Mouse (Mus musculus): ENCODE data around the gene Cyp4f17. TPM values are rescaled to one million over a fixed set of nuclear protein-coding genes. Genes with fewer than 3 reads are reported as not detected.
A peak's percentile ranks its signal among the peaks of the same experiment; 100 is the strongest.
"Not testable (repeated sequence)": the region's sequence is repeated elsewhere in the genome, so short reads cannot be mapped to it uniquely, and the experiment has no call there.

Gene Cyp4f17
- 1 to 10 TPM; 4.6 to 5.0 TPM for total RNA-seq (2021)

DNA sequence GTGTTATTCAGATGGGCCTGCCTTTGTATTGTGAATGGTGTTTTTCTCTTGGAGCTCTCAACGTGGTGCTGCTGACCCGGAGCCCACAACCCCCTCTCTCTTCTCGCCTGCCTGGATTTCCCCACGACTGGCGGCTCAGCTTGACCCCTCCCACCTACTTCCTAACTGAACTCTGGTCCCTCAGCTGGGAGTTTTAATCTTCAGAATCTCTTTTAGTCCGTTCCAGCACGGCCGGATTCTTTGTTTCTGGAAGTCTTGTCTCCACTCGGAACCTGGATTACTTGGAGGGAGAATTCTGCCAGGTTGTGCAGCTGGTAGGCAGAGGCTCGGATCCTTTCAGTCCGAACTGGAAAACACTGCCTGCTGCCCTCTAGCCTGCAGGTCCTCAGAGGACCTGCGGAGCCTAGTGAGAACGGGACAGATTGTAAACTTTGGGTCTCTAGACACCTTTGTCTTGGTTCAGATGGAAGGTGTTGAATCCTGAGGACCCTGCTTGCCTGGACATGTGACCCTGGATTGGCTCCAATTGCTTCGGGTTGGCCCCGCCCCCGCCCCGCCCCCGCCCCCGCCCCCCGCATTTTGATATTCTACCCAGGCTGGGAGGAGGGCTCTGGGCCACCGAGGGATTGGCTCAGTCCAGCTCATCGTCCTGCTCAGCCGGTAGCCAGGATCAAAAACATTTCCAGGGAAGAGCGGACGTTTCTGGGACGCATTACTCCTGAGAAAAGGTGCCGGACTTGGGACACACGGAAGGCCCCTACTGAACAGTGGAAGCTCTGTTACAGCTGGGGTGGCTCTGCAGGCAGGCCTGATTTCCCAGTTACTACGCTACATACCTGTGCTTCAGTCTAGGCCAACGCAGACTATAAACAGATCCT is at the start of gene Cyp4f17:
Cyp4f17 (plus strand) TSS at position 200 of the 878 bp plus-strand sequence.
- DNase-seq, result no peak

GRCm38 (mm10) chr17:32468494-32468893 is 37.4 kb upstream of the Cyp4f17 start:
- no peak for DNase-seq

DNA sequence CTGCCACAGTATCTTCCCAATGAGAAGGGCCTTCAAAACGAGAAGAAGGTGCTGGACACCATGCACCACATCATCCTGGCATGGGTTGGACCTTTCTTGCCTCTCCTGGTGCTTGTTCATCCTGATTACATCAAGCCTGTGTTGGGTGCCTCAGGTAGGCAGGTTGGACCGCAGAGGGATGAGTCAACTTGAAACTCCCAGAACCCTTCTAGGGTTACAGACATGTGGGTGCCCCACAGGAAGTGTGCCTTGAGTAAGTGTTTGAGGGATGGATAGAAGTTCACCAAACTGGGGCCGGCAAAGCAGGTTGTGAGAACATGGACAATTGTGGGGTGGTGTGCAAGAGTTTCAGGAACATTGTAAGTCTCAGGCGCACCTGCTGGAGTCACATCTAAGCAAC is 35.1 kb upstream of the Cyp4f17 start:
- DNase-seq, result no peak

DNA sequence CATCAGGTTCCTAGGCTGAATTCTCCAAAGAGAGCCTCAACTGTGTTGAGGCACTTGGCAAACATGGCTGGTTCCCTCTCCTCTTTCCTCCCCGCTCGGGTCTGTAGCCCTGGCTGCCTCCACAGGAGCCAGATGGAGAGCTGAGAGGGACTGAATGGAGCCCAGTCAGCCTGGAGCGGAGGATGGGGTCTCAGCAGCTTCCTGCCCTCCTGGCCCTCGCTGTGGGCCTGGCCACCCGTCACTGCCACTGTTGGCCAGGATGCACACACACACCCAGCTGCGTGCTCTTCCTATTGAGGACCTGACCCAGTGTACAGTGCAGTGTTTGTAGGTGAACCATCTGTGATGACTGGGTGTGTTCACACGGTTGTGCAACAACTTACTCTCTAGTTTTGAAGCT is 33.7 kb upstream of the Cyp4f17 start:
- peak; percentile 31 to 45 for DNase-seq

DNA sequence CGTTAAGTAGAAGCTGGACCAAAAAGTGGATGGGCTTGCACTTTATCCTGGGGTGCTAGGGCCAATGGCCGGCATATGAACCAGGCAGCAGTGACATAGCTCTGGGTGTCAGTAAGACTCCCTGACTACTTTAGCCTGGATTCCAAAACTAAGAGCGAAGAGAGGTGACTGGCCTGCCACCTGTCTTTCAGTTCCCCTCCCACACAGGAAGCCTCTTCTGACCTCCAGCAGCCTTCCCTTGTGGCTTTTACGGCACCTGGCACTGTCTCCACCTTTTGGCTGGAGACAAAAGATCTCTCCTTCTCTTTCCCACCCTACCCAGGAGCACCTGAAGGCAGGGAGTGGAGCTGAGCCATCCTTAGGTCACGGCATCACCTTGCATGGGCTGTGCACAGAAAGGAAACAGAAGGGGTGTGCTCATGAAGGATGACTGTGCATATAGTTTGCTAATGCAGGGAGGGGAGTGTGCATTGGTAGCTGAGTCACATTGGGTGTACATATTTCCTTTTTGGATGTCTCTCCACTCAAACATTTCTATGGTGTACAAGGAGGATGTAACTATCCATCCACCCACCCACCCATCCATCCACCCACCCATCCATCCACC is 30.8 kb upstream of the Cyp4f17 start:
- DNase-seq, result no peak

GRCm38 (mm10) chr17:32477204-32477603 is 28.6 kb upstream of the Cyp4f17 start:
- DNase-seq, result no peak

- DNase-seq, result no peak
These were observed 27.1 kb upstream of the Cyp4f17 start for GRCm38 (mm10) chr17:32478727-32479126.

DNA sequence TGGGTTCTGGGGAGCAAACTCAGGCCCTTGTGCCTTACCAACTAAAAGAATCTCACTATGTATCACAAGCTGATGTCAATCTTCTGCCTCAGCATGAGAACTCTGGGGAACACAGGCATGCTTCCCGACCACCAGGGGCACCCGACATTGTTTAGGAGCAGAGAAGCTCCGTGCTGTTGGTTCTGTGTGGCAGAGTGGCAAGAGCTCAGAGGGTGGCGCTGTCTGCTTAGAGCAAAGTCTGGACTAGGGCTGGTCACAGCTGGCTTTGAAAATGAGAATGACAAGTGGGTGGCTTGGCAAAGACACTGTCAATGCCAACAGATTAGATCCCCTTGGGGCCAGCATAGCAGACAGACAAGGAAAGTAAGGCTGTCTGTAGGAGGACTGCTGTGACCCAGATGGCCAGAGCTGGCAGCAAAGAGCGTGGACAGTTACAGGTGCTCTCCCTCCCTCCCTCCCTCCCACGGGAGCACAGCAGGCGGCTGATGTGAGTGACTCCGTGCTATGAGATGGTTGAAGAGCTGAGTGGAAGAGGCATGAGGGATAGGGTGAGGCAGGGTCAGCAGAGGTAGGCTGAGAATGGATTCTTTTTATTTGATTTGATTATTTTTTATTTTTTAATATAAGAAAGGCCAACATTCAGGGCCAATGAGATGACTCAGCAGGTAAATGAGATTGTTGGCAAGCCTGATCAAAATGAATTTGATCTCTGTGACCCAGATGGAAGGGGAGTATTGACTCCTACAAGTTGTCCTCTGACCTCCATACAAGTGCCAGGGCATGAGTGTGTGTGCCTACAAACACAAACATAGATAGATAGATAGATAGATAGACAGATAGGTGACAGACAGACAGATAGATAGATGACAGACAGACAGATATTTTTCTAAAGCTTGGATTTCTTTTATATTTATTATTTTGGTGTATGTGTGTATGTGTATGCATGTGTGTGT is 26.0 kb upstream of the Cyp4f17 start:
- no peak for DNase-seq

DNA sequence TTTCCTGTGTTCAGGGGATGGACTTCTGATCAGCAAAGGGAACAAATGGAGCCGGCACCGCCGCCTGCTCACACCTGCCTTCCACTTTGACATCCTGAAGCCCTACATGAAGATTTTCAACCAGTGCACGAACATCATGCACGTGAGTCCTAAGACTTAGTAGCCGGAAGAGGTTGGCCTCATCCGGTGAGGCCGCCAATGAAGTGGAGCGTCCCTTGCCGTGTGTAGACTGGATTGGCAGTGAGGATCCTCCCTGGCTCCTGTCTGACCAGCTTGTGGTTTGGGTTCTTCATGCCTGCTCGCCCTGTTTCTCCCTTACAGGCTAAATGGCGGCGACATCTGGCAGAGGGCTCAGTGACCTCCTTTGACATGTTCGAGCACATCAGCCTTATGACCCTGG is 24.1 kb upstream of the Cyp4f17 start:
- DNase-seq, result no peak

DNA sequence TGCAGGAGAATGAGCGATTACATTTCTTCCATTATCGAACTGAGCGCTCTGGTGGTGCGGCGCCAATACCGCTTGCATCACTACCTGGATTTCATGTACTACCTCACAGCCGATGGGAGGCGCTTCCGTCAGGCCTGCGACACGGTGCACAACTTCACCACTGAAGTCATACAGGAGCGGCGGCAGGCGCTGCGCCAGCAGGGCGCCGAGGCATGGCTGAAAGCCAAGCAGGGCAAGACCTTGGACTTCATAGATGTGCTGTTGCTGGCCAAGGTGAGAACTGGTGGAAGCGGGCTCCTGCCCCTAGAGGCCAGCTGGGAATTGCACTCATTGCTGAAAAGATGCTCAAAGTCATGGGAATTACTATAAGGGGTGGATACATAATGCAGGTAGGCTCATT is 22.6 kb upstream of the Cyp4f17 start:
- peak; percentile 30 to 32 for DNase-seq

DNA sequence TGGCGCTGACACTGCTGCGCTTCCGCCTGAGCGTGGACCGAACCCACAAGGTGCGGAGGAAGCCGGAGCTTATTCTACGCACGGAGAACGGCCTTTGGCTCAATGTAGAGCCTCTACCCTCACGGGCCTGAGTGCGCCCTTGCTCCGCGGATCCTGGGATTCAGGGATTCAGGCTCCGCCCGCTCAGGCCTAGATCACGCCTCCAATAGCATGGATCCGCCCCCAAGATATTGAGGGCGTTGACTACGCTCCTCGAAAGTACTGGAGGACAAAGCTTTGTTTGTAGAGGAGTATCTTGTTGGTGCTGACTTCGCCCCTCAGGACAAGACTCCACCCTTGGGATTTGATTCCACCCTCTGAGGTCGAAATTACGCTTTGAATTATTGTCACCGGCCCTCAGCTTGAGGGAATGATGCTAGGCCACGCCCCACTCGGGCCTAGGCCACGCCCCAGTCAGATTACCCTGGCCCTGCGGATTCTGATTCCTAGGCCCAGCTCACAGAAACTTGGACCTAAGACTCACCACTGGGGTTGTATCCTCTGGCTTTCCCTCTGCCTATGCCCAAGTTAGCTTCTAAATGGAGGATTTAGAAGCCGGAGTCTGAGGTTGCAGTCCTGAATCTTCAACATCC is 13.4 kb upstream of the Cyp4f17 start:
- no peak for DNase-seq

DNA sequence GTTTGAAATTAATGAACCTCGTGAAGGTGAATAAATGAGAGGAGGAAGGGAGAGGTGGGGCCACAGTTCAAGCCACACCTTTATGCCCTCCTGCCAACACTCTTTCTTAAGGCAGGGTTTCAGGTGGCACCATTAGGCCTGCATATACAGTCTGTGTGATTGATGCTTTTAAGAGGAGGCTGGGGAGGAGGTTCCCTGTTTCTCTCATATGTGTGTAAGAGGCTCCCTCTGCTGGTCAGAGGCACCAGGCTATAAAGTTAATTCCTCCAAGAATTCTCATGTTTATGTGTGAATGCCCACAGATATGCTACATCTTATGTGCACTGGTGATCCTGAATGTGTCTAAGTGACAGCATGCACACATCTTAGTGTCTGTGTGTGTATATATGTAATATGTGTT is 11.2 kb upstream of the Cyp4f17 start:
- DNase-seq, result peak; percentile 29 to 66

DNA sequence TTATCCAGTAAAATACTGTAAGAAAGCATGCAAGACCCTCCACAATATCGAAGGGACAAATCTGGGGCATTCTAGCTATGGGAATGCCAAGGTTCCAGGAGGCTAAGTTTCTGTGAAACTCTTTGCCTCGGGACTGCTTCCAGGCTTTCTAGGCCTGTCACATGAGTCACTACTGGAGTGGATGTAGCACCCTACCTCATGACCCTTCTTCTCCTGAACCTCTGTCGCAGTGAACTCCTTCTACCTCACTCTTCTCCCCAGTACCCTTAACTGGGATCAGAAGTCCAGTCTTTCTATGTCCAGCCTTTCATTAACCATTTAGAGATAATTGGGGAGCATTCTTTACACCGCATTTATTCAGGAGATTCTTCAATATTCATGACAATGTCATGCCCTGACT is 5.3 kb upstream of the Cyp4f17 start:
- DNase-seq, result not testable (repeated sequence)

DNA sequence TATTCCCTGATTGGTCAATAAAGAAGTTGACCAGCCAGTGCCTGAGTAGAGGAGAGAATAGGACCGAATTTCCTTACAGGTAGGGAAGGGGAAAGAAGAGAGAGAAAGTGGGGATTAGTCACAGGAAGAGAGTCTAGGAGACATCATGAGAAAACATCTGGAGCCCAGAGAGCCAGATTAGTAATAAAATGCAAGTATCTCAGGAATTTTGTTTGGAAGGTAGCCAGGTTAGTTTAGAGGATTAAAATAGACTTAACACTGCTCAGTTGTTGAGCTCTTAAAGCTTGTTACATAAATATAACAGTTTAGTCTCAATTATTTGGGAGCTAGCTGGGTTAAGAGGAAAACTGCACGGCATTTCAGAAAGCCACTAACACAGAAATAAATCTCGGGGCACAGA is 4.8 kb upstream of the Cyp4f17 start:
- DNase-seq, result no peak

DNA sequence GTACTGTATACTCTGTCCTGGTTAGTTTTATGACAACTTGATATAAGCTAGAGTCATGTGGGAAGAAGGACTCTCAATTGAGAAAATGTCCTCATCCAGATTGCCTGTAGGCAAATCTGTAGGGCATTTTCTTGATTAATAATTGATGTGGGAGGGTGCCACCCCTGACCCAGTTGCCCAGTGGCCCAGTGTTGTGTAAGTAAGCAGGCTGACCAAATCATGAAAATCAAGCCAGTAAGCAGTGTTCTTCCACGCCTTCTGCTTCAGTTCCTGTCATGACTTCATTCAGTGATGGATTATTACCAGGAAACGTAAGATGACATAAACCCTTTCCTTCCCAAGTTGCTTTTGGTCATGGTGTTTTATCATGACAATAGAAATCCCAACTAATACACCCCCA is 2.7 kb upstream of the Cyp4f17 start:
- no peak for DNase-seq

DNA sequence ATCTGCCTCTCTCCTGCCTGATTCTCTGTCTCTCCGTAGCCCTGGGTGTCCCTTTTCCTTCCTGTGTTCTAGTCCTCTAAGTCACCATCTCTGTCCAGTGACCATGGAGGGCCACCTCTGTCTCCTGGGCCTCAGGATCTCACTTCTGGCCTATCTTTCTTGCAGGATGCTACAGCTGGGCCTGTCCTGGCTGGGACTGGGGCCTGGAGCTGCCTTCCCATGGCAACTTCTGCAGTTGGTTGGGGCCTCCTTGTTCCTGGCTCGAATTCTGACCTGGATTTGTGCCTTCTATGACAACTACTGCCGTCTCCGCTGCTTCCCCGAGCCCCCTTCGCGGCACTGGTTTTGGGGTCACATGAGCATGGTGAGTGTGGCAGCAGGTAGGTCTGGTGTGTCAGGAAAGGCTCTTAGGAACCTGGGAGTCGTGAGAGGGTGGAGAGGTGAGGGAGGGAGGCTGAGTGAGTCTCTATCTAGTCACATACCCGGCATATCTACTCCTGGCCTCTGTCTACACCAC is 937 bp downstream of the Cyp4f17 start:
- DNase-seq, result no peak

DNA sequence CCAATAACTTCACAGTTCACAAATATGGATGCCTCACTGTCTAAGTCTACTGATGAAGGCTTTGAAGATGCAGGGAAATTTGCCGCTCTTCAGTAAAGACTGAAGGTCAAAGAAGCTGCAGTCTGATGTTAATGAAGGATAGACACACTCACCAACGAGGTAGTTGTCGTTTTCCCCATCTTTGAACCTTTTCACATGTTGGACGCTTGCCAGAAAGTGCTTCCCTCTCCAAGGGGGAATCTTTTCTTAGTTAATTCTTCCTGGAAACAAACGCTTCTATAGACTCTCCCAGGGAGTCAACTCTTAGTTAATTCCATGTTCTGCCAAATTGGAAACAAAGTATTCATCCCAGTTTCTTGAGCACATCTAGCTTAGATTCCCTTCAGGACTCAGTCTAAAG is 10.3 kb downstream of the Cyp4f17 start:
- DNase-seq, result no peak

- no peak for DNase-seq
These were observed 16.1 kb downstream of the Cyp4f17 start for GRCm38 (mm10) chr17:32521981-32522380.

DNA sequence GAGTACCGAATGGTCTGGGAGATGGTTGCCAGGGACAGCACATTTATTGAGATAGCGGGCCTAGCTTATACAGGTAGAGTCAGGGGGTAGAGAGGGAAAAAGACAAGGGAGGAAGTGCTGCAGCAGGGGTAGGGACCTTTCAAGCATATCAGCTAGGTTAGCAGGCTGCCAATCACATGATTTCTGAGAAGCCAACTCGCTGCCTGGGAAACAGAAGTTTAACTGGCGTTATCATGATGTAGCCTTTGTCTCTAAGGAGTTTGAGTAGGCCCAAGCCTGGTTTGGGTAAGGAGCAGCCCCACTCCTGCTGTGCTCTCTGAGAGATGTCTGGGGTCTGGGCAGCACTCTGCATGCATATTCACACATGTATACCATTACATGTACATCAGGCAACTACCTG is 16.5 kb downstream of the Cyp4f17 start:
- DNase-seq, result no peak

- DNase-seq, result no peak
These were observed 17.0 kb downstream of the Cyp4f17 start for GRCm38 (mm10) chr17:32522816-32523215.

DNA sequence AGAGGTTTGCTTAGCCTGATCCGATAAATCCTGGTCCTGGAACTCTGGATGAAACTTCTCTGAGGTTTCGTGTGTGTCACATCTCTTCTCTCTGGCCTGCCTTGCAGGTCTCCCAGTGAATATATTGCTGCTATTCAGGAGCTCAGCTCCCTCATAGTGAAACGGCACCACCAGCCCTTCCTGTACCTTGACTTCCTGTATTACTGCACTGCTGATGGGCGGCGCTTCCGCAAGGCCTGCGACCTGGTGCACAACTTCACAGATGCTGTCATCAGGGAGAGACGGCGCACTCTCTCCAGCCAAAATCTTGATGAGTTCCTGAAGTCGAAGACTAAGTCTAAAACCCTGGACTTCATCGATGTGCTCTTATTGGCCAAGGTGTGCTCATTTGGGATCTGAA is 18.0 kb downstream of the Cyp4f17 start:
- no peak for DNase-seq

DNA sequence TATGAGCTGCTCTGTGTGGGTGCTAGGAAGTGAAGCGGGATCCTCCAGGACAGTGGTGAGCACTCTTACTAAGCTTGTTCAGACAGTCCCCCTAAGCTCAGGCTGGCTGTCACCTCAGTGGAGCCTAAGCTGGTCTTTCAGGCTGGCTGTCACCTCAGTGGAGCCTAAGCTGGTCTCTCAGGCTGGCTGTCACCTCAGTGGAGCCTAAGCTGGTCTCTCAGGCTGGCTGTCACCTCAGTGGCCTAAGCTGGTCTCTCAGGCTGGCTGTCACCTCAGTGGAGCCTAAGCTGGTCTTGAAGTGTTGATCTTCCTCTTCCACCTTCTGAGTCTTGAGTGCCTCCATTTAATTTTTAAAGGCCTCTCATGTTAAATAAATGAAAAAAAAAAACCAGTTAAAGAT is 20.5 kb downstream of the Cyp4f17 start:
- not testable (repeated sequence) for DNase-seq

Measured in layer of hippocampus, postnatal 36 days (tissue).